Mouse (Mus musculus) bone marrow, adult 2 months (tissue): Measurements from ENCODE around the gene Kcnip1. TPM values are rescaled to one million over a fixed set of nuclear protein-coding genes. Genes with fewer than 3 reads are reported as not detected.

Experiments used
- H3K27ac ChIP-seq: fragments of 200-500 bp; 2 replicates; pipeline ENCODE4 v1.5.1; 2012; ENCODE audit warnings: low read depth, mild to moderate bottlenecking, control low read depth, inconsistent platforms, low read length; ENCODE audit not compliant: control insufficient read depth, poor library complexity, insufficient read depth
- H3K4me1 ChIP-seq: fragments of 200-500 bp; 2 replicates; pipeline ENCODE4 v1.6.1; 2011; ENCODE audit warnings: low read length; ENCODE audit not compliant: control insufficient read depth, insufficient read depth
- H3K4me3 ChIP-seq: fragments of 200-500 bp; replicated peaks from 2 replicates; pipeline ENCODE3; 2011; ENCODE audit warnings: mild to moderate bottlenecking, low read depth, low read length, control low read depth; ENCODE audit not compliant: control insufficient read depth
- CTCF ChIP-seq: fragments of 200-500 bp; IDR thresholded peaks from 2 replicates; pipeline ENCODE4 v1.5.1; 2011; ENCODE audit warnings: low read length, control low read depth; ENCODE audit not compliant: control insufficient read depth, insufficient read depth
- POLR2A ChIP-seq: fragments of 200-500 bp; IDR thresholded peaks from 2 replicates; pipeline ENCODE4 v1.6.1; 2011; ENCODE audit warnings: low read depth, mild to moderate bottlenecking, control low read depth, low read length, borderline replicate concordance; ENCODE audit not compliant: control insufficient read depth
- WGBS: fragments of 180-500 bp; shearing (Covaris S2); methylation state at CpG from one replicate; pipeline ENCODE4 v1.1.7; 2018; 5-methylcytosine and 5-hydroxymethylcytosine counted together
- polyA plus RNA-seq: library from polyadenylated mRNA; stranded (reverse); fragments of >200 nt; gene quantifications from 2 replicates; pipeline ENCODE4 v1.2.4, GENCODE M21; 2011; ENCODE audit warnings: low replicate concordance; ENCODE audit not compliant: missing spikeins, insufficient read depth, insufficient read length

Kcnip1 gene
- polyA plus RNA-seq, 1 experiment = not detected

DNA sequence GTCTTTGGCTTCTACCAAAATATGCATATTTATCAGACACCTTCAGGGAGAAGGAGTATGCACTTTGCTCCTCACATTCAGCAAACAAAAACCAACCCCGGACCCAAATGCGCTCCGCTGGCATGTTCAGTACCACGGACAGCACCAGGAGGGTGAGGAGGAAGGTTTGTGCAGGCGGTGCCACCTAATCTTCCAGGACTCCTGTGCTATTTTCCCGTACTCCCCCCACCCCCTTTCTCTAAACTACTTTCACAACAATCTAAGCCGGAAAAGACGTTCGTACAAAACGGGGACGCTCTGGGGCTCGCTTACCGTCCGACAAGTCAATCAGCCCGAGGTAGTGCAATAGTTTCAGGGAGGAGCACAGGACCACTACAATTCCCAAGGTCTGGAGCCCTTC lies 312.8 kb downstream of the Kcnip1 start:
- Histone ChIP-seq H3K4me1 (no peaks in the 10 kb centered on the region), H3K4me3 (no peak overlapping the region), H3K27ac (no peak overlapping the region)
- TF ChIP-seq POLR2A (no peak), CTCF (no peak)
- WGBS = 4% methylated on average over 15 of the region's 15 CpGs

DNA sequence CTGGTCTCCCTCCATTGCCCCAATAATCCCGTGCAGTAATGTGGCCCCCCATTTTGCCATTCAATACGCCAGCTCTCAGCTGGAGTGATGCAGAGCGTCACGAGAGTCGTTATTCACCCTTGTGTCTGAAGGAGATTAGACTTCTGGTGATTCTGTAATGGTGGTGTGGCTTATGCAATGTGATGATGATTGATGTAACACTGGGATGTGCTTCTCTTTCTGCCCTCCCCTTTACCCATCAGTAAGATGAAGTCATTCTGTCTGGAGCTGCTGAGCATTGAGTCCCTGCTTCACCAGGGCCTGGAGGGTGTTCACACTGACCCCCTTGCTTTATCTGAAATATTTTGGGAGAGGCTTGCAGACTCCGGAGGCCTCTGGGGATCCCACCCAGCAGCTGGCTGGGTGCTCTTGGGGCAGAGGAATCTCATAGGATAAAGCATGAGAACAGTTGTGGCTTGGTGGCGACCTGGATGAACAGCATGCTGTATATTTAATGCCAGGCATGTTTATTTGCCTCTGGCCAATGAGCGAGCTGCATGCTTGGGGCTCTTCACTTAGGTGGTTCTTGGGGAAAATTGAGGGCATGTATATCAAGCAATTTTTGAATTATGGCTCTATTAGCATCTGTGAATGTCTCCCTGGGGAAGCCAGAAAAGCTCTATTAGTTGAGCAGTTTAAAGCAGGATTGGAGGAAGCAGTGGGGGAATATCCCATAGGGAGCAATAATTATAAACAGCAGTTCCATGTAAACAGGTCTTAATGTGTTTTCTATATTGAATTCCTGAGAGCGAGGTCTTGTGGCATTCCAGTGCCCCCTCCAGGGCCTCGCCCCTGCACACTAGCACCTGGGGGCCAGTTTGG lies 322.6 kb downstream of the Kcnip1 start:
- TF ChIP-seq CTCF (no peak), POLR2A (no peak)
- 77% methylated on average over 10 of the region's 10 CpGs for WGBS
- H3K4me1 ChIP-seq = no peaks in the 10 kb centered on the region
- H3K27ac ChIP-seq = no peak overlapping the region
- H3K4me3 ChIP-seq = no peak overlapping the region

DNA sequence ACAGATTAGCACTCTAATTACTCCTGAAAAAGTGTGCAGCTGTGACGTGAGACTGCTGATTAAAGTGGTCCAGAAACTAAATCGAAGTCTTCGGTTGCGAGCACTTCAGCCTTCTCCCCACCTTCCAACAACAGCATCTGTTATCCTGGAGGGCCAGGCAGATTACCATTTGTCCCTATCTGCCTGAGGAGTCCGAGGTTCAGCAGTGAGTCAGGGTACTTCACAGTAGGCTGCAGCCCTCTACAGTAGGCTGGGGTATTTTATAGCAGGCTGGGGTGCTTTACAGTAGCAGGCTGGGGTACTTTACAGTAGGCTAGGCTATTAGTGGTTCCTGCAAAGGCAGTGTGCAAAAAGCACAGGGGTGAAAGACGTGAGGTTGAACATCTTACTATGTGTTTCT lies 324.6 kb downstream of the Kcnip1 start:
- Histone ChIP-seq H3K4me3 (no peak overlapping the region), H3K4me1 (no peaks in the 10 kb centered on the region), H3K27ac (no peak overlapping the region)
- WGBS = 70% methylated on average over 6 of the region's 6 CpGs
- TF ChIP-seq POLR2A = no peak
- no peak for TF ChIP-seq CTCF

DNA sequence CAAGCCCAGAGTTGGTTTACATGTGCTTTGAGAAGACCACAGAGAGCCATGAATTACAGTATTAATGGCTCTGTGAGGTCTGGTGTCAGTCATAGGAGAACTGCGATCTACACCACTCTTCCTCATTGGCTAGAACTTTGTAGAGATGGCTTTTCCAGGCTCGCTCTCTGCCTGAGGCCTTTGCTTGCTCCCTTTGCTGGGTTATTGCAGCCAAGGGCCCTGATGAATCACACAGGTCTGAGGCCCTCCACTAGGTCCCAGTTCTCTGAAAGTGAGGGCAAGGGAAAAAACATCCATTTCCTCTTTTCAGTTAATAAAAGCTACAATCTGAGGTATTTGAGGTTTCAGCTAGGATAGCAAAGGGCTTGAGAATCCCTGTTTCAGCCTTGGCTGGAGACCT lies 329.4 kb downstream of the Kcnip1 start:
- TF ChIP-seq CTCF = no peak
- no peak for TF ChIP-seq POLR2A
- WGBS = 73% methylated on average over 2 of the region's 2 CpGs
- no peak overlapping the region for H3K4me3 ChIP-seq
- H3K4me1 ChIP-seq = no peaks in the 10 kb centered on the region
- no peak overlapping the region for H3K27ac ChIP-seq

DNA sequence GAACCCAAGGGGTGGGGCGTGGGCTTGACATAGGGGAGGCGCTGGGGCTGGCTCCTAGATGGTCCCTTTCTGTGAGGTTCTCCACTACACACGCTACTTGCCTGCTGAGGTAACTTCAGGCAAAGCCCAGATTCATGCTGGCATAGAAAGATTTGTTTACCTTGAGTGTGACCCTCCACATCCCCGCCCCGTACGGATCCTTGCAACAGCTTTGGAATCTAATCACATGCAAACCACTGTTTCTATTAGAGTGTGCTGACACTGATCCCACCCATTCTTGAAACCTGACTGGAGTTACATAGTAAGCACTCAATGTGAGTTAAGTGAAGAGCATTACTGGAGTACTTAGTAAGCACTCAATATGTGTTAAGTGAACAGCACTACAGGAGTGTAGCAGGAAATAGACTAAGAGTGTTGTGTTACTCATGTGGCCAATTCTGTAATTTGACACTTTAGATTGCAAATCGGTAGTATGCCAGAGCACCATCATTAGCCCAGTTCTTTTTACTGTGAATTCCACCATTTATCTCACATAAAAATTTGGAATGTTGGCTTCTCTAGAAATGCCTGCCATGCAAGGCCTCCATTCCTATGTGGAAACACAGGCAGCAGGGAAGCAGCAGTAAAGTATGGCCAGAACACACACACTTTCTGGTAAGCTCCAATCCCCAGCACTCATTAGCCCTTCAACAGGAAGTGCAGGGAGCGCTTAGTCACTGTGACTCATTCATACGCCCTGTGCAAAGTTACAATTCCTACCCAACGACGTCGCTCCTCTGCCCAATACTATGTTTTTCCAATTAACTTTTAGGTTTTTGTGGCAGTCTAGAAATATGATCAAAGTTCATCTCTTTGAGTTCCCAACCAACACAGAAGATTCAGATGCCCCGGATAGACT lies 332.7 kb downstream of the Kcnip1 start:
- Histone ChIP-seq H3K27ac (no peak overlapping the region), H3K4me1 (no peaks in the 10 kb centered on the region), H3K4me3 (no peak overlapping the region)
- WGBS = 47% methylated on average over 13 of the region's 13 CpGs
- TF ChIP-seq POLR2A (no peak), CTCF (no peak)

DNA sequence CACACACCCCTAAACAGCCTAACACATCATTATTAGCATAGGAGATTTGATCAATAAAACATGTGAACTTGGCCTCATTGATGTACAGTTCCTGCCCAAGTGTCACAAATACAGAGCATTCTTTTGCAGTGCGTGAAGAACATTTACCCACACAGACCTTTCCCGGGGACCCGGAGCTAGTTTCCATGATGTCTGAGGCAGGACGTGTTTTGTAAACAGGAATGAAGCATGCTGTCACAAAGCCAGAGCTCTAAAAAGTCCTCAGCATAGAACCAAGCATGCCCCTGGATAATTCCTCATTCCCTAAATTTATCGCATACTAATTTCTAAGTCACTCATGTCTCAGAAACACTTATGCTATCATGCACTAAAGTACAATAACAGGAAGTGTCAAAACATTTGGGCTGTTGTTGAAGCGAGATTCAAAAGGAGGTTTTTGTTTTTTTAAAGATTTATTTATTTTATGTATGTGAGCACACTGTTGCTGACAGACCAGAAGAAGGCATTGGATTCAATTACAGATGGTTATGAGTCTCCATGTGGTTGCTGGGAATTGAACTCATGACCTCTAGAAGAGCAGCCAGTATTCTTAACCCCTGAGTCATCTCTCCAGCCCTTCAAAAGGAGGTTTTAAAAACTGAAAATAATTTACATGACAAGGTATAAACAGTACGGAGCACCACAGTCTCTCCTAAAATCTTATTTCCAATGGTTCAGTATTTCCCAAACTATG lies 336.9 kb downstream of the Kcnip1 start:
- TF ChIP-seq POLR2A = no peak
- no peak for TF ChIP-seq CTCF
- Histone ChIP-seq H3K27ac (no peak overlapping the region), H3K4me1 (no peaks in the 10 kb centered on the region), H3K4me3 (no peak overlapping the region)
- WGBS = 69% methylated on average over 7 of the region's 7 CpGs

DNA sequence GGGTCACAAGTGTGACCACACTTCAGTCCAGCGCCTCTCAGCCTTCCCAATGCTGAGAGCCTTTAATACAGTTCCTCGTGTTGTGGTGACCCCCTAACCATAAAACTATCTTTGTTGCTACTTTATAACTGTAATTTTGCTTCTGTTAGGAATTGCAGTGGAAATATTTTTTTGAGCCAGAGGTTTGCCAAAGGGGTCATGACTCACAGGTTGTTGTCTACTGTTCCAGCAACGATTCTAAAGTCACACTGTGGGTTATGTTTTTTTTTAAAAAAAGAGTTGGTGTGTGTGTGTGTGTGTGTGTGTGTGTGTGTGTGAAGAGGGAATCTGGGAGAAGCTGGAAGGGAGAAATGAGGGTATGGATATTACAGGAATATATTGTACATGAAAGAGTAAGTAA lies 337.7 kb downstream of the Kcnip1 start:
- Histone ChIP-seq H3K27ac (no peak overlapping the region), H3K4me1 (no peaks in the 10 kb centered on the region), H3K4me3 (no peak overlapping the region)
- TF ChIP-seq POLR2A (no peak), CTCF (no peak)
- WGBS = 54% methylated on average over 3 of the region's 3 CpGs

DNA sequence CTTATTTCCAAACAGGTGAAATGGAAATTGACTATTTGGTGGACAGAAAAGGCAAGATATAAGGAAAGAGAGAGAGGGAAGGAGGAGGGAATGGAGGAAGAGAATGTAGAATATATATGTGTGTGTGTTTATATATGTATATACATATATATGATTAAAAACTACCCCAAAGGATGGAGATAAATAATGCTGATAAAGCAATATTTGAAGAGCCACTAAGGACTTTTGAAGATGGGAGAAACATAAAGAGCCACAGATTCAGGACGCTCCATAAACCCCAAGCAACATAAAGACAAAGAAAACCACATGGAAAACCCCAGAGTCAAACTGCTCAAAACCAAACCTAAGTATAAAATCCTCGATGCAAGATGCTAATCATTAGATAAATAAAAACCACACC lies 338.5 kb downstream of the Kcnip1 start:
- H3K4me1 ChIP-seq = no peaks in the 10 kb centered on the region
- no peak for TF ChIP-seq POLR2A
- no peak for TF ChIP-seq CTCF
- 69% methylated on average over 2 of the region's 2 CpGs for WGBS
- H3K4me3 ChIP-seq = no peak overlapping the region
- no peak overlapping the region for H3K27ac ChIP-seq
